Mouse (Mus musculus) midbrain, embryonic 12.5 days (tissue): ENCODE results near the gene Cers6. TPM values are rescaled to one million over a fixed set of nuclear protein-coding genes. Genes with fewer than 3 reads are reported as not detected.

Experiments
- ATAC-seq: fragments of 200-750 bp; cut with Nextera tagmentation; 2 replicates; pipeline ENCODE4 v1.8.0; 2017; ENCODE audit warnings: low read depth, moderate TSS enrichment, moderate library complexity; ENCODE audit not compliant: low FRiP score
- H3K27ac ChIP-seq: fragments of 300-500 bp; sonication (generic); replicated peaks from 2 replicates; pipeline ENCODE4 v1.5.1; 2016; ENCODE audit warnings: mild to moderate bottlenecking
- H3K27me3 ChIP-seq: fragments of 300-500 bp; sonication (generic); 2 replicates; pipeline ENCODE4 v1.6.1; 2016; ENCODE audit warnings: mild to moderate bottlenecking
- H3K36me3 ChIP-seq: fragments of 300-500 bp; sonication (generic); 2 replicates; pipeline ENCODE4 v1.6.1; 2016
- H3K4me1 ChIP-seq: fragments of 300-500 bp; sonication (generic); 2 replicates; pipeline ENCODE4 v1.6.1; 2016
- H3K4me2 ChIP-seq: fragments of 300-500 bp; sonication (generic); replicated peaks from 2 replicates; pipeline ENCODE4 v1.6.1; 2016; ENCODE audit warnings: mild to moderate bottlenecking, moderate library complexity
- H3K4me3 ChIP-seq: fragments of 300-500 bp; sonication (generic); 2 replicates; pipeline ENCODE4 v1.5.1; 2016; ENCODE audit warnings: mild to moderate bottlenecking
- H3K9ac ChIP-seq: fragments of 300-500 bp; sonication (generic); replicated peaks from 2 replicates; pipeline ENCODE4 v1.6.1; 2016; ENCODE audit warnings: mild to moderate bottlenecking, moderate library complexity
- H3K9me3 ChIP-seq: fragments of 300-500 bp; sonication (generic); 2 replicates; pipeline ENCODE4 v1.6.1; 2016; ENCODE audit warnings: mild to moderate bottlenecking
- WGBS: fragments of 180-500 bp; shearing (Covaris S2); methylation state at CpG from one replicate; pipeline ENCODE4 v1.1.7; 2016; 5-methylcytosine and 5-hydroxymethylcytosine counted together
- polyA plus RNA-seq: library from polyadenylated mRNA; unstranded; fragments of >200 nt; fragmentation: Nextera tagmentation; extraction: Ambion mirVana; gene quantifications from 2 replicates; pipeline ENCODE4 v1.2.1, GENCODE M21; 2016

Gene Cers6
- polyA plus RNA-seq, 1 experiment from 2014 or later, result 37.0 TPM

DNA sequence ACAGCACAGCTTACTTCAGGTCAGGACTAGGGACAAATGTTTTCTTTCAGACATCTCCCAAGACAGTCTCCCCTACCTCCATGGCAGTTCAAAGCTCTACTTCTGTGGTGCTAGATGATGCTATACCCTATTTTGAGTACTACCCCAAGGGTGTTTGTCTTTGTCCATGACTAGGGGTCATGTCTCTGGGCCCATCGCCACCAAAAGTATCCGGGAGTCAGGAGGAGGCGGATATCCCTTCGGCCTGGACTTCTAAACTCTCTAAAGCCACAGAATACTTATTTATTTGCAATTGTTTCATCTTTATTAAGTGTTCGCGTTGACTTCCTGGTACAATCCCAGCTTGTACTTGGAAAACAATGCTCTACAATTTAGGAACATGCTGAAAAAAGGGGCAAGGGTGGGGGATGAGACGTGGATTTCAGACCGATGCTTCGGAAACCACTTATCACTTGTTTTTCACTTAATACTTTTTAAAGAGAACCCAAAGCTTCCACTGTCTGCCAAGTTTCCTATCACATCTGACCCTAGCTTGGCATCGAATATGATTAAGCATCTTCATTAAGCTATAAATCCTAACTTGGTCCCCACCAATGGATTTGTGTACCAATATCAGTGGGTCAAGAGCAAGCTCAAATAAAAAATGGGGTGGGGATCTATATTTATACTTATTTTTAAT lies 276.3 kb downstream of the Cers6 start:
- H3K27me3 ChIP-seq, result no peaks in the 10 kb centered on the region
- H3K27ac ChIP-seq, result no peak overlapping the region
- no peak for ATAC-seq
- 0 out of 2 replicates have a peak, but pooled peaks cover 2% of the 10 kb centered on the region for H3K4me1 ChIP-seq
- no peak overlapping the region for H3K4me2 ChIP-seq
- H3K9ac ChIP-seq, result no peak overlapping the region
- 91% methylated on average over 10 of the region's 10 CpGs for WGBS
- H3K36me3 ChIP-seq, result no peaks in the 10 kb centered on the region
- H3K9me3 ChIP-seq, result no peaks in the 10 kb centered on the region
- no peak overlapping the region for H3K4me3 ChIP-seq

GRCm38 (mm10) chr2:69138759-69139158 lies 277.5 kb downstream of the Cers6 start:
- 87% methylated on average over 4 of the region's 4 CpGs for WGBS
- H3K36me3 ChIP-seq, result no peaks in the 10 kb centered on the region
- H3K27me3 ChIP-seq, result no peaks in the 10 kb centered on the region
- H3K4me1 ChIP-seq, result 0 out of 2 replicates have a peak, but pooled peaks cover 2% of the 10 kb centered on the region
- no peaks in the 10 kb centered on the region for H3K9me3 ChIP-seq
- H3K27ac ChIP-seq, result no peak overlapping the region
- H3K4me3 ChIP-seq, result no peak overlapping the region
- no peak for ATAC-seq
- H3K9ac ChIP-seq, result no peak overlapping the region
- H3K4me2 ChIP-seq, result no peak overlapping the region

DNA sequence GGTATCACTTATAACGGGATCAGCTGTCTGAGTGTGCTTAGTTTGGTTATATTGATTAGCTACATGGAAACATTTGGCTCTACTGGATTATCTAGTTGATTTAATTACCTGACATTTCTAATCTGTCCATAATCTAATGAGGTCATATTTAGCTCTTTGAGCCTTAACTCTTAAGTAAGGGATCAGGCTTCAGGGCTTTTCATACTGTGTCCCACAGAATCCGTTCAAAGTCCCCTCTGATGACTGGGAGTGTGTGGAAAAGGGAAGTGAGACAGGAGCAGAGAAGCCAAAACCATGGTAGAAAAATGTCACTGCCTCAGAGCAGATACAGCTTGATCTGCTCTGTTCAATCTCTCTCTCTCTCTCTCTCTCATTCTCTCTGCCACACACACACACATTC lies 279.0 kb downstream of the Cers6 start:
- 55% methylated on average over 2 of the region's 2 CpGs for WGBS
- Histone ChIP-seq H3K36me3 (no peaks in the 10 kb centered on the region), H3K27me3 (no peaks in the 10 kb centered on the region), H3K9me3 (no peaks in the 10 kb centered on the region), H3K4me2 (no peak overlapping the region), H3K9ac (no peak overlapping the region), H3K4me1 (no peaks in the 10 kb centered on the region), H3K4me3 (no peak overlapping the region), H3K27ac (no peak overlapping the region)
- no peak for ATAC-seq

DNA sequence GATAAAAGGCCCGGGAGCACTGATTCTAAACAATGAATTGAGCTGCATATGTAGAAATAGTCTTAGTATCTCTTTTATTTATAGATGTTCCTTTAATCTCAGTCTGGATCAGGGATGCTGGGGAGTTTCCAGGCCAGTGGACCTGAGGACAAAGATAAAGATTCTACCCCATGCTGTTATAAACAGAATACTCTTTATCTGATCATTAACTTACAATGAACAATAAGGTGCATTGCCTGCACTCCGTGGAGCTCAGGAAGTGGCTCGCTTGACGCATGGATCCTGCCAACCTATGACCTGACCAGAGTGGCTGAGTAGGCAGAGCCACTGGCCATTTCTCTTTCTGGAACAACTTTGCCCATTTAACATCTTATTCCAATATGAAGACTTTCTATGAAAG lies 279.6 kb downstream of the Cers6 start:
- H3K4me1 ChIP-seq, result no peaks in the 10 kb centered on the region
- 54% methylated on average over 4 of the region's 4 CpGs for WGBS
- no peak overlapping the region for H3K4me2 ChIP-seq
- no peaks in the 10 kb centered on the region for H3K27me3 ChIP-seq
- H3K9ac ChIP-seq, result no peak overlapping the region
- no peak overlapping the region for H3K4me3 ChIP-seq
- H3K9me3 ChIP-seq, result no peaks in the 10 kb centered on the region
- H3K36me3 ChIP-seq, result no peaks in the 10 kb centered on the region
- ATAC-seq, result no peak
- H3K27ac ChIP-seq, result no peak overlapping the region

GRCm38 (mm10) chr2:69148691-69149090 lies 287.4 kb downstream of the Cers6 start:
- H3K27ac ChIP-seq, result no peak overlapping the region
- no peak overlapping the region for H3K4me2 ChIP-seq
- peaks cover 7% of the 10 kb centered on the region; the same call in 1 of the 2 replicates for H3K27me3 ChIP-seq
- no peaks in the 10 kb centered on the region for H3K9me3 ChIP-seq
- H3K4me1 ChIP-seq, result no peaks in the 10 kb centered on the region; the same call in 1 of the 2 replicates
- no peak for ATAC-seq
- H3K36me3 ChIP-seq, result no peaks in the 10 kb centered on the region
- 82% methylated on average over 3 of the region's 3 CpGs for WGBS
- H3K4me3 ChIP-seq, result no peak overlapping the region
- H3K9ac ChIP-seq, result no peak overlapping the region

DNA sequence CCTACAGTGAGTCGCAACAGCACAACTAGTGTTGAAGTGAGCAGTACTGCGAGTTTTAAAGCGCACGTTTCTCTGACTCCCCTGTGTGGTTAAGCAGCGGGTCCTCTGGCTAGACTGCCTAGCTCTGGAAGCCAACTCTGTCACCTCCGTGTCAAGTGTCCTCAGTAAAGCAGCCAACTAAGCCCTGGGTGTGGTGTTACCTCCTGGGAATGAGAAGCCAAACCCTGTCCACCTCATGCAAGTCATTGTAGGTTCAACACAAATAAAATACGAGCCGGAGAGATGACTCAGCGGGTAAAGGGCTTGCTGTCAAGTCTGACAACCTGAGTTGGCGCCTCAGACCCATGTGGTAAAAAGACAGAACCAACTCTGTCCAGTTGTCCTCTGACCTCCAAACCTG lies 287.9 kb downstream of the Cers6 start:
- Histone ChIP-seq H3K4me2 (no peak overlapping the region), H3K9ac (no peak overlapping the region), H3K9me3 (no peaks in the 10 kb centered on the region), H3K4me1 (no peaks in the 10 kb centered on the region; the same call in 1 of the 2 replicates), H3K4me3 (no peak overlapping the region), H3K27ac (no peak overlapping the region), H3K27me3 (peaks cover 7% of the 10 kb centered on the region; the same call in 1 of the 2 replicates), H3K36me3 (no peaks in the 10 kb centered on the region)
- ATAC-seq, result no peak
- 93% methylated on average over 10 of the region's 10 CpGs for WGBS

DNA sequence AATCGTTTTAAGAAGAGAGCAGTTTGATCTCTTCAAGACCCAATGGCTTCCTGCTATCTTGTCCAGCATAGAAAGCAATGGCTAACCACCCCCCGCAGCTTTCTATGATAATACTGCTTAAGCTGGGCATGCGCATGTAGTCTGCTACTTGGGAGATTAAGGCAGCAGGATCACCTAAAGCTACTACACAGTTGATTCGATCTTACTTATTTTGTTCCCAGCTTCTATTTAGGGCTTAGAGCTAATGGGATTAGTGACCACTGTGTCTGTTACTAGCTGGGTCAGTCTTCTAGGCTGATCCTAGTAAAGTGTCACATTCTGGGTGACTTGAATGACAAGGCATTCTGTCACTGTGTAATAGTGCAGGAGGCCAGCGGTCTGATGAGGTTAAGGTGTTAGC lies 289.6 kb downstream of the Cers6 start:
- peaks cover 7% of the 10 kb centered on the region; the same call in 1 of the 2 replicates for H3K27me3 ChIP-seq
- H3K9ac ChIP-seq, result no peak overlapping the region
- H3K4me3 ChIP-seq, result no peak overlapping the region
- ATAC-seq, result peak; percentile 47; the same call in 1 of the 2 replicates
- no peaks in the 10 kb centered on the region for H3K36me3 ChIP-seq
- no peak overlapping the region for H3K27ac ChIP-seq
- no peaks in the 10 kb centered on the region; the same call in 1 of the 2 replicates for H3K4me1 ChIP-seq
- no peaks in the 10 kb centered on the region for H3K9me3 ChIP-seq
- H3K4me2 ChIP-seq, result no peak overlapping the region
- WGBS, result 20% methylated on average over 5 of the region's 5 CpGs

DNA sequence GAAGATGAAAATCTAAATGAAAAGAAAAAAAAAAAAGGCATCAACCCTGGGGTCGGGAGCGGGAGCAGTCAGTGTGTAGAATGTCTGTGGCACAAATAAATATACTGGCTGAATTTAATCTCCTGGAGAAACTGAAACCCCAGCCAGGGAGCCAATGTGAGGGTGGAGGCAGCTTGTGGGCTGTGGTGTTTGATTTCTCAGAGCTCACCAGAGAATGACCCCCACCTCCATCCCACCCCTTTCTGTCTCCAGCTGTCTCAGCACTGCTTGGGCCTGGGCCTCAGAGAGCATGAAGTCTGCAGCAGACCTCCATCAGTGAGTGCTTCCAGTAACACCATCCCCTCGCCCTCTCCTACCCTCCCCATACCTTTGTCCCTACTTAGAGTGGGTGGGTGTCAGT lies 294.6 kb downstream of the Cers6 start:
- 45% methylated on average over 3 of the region's 3 CpGs for WGBS
- Histone ChIP-seq H3K9me3 (no peaks in the 10 kb centered on the region), H3K4me3 (no peak overlapping the region), H3K27me3 (peaks cover 3% of the 10 kb centered on the region; the same call in 1 of the 2 replicates), H3K27ac (no peak overlapping the region), H3K36me3 (no peaks in the 10 kb centered on the region), H3K4me2 (no peak overlapping the region), H3K9ac (no peak overlapping the region), H3K4me1 (no peaks in the 10 kb centered on the region; the same call in 1 of the 2 replicates)
- no peak for ATAC-seq

DNA sequence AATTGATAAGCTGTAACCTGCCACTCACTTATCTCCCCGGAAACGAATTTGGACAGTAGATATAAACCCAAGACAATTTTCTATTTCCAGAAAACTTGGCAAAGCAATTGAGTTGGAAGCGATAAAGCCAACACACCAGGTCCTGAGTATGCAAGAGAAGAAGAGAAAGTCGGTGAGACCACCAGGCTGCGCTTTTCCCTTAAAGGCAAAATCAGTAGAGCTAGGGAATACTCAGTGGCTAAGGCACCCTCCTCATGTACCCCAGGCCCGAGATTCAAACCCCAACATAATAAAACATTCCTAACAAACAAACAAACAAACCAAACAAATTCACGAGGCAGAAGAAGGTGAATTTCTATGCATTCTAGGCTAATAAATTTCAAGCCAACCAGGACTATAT lies 295.0 kb downstream of the Cers6 start:
- Histone ChIP-seq H3K36me3 (no peaks in the 10 kb centered on the region), H3K27me3 (peaks cover 3% of the 10 kb centered on the region; the same call in 1 of the 2 replicates), H3K9me3 (no peaks in the 10 kb centered on the region), H3K27ac (no peak overlapping the region), H3K4me1 (no peaks in the 10 kb centered on the region), H3K4me2 (no peak overlapping the region), H3K4me3 (no peak overlapping the region), H3K9ac (no peak overlapping the region)
- 77% methylated on average over 7 of the region's 7 CpGs for WGBS
- no peak for ATAC-seq

DNA sequence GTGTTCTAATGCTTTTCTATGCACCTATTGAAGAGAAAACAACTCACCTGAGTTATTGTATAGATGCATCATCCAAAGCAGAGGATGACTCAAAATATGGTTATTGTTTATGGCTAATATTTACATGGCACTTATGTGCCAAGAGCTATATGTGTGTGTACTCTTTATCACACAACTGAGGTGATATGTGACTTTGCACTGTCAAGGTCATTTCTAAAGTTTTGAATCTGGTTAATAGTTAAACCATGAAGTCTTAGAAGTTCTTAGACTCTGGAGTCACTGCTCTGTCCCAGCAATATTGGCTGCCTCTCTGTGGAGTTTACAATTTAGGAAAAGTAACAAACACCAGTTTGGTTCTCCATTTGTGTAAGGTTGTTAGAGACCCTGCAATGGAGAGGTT lies 297.7 kb downstream of the Cers6 start:
- Histone ChIP-seq H3K27me3 (no peaks in the 10 kb centered on the region), H3K4me3 (no peak overlapping the region), H3K36me3 (no peaks in the 10 kb centered on the region), H3K4me1 (no peaks in the 10 kb centered on the region), H3K9ac (no peak overlapping the region), H3K27ac (no peak overlapping the region), H3K9me3 (no peaks in the 10 kb centered on the region), H3K4me2 (no peak overlapping the region)
- ATAC-seq, result no peak
